Mouse (Mus musculus): ENCODE measurements at regions not wholly inside any gene's neighbourhood (a gene's known extent, or its start where the extent isn't known, plus 50 kb on each side); places are given as distances from the start of the nearest gene placed in this dataset.

GRCm38 (mm10) chr6:67149425-67149824, 88.6 kb upstream of the Serbp1 start:
- DNase-seq = no peak

- no peak for DNase-seq
Measured at GRCm38 (mm10) chr6:67146708-67147107, 91.3 kb upstream of the Serbp1 start.

- no peak for DNase-seq
Measured at GRCm38 (mm10) chr6:67145969-67146368, 92.0 kb upstream of the Serbp1 start.

GRCm38 (mm10) chr6:67144946-67145716, 92.8 kb upstream of the Serbp1 start:
- DNase-seq = no peak

- DNase-seq = peak; percentile 62
Measured at GRCm38 (mm10) chr6:67142179-67142578, 95.8 kb upstream of the Serbp1 start.

- DNase-seq = no peak
Measured at GRCm38 (mm10) chr6:67140645-67141250, 97.2 kb upstream of the Serbp1 start.

- DNase-seq = no peak
Measured at GRCm38 (mm10) chr6:67139012-67139375, 99.0 kb upstream of the Serbp1 start.

GRCm38 (mm10) chr6:67138302-67139011, 99.5 kb upstream of the Serbp1 start:
- no peak for DNase-seq

- no peak for DNase-seq
Measured at GRCm38 (mm10) chr6:67137482-67137881, 100.2 kb upstream of the Gadd45a start.

GRCm38 (mm10) chr6:67134915-67135314, 97.7 kb upstream of the Gadd45a start:
- DNase-seq = no peak

- no peak for DNase-seq
Measured at GRCm38 (mm10) chr6:67130540-67131301, 93.5 kb upstream of the Gadd45a start.

GRCm38 (mm10) chr6:67129626-67130025, 92.4 kb upstream of the Gadd45a start:
- no peak for DNase-seq

- no peak for DNase-seq
Measured at GRCm38 (mm10) chr6:67128503-67129463, 91.5 kb upstream of the Gadd45a start.

- DNase-seq = no peak
Measured at GRCm38 (mm10) chr6:67127727-67128126, 90.5 kb upstream of the Gadd45a start.

GRCm38 (mm10) chr6:67125715-67126312, 88.6 kb upstream of the Gadd45a start:
- no peak for DNase-seq

GRCm38 (mm10) chr6:67124089-67124488, 86.8 kb upstream of the Gadd45a start:
- DNase-seq = no peak

- DNase-seq = no peak
Measured at GRCm38 (mm10) chr6:67123071-67123470, 85.8 kb upstream of the Gadd45a start.

- DNase-seq = no peak
Measured at GRCm38 (mm10) chr6:67116306-67116705, 79.0 kb upstream of the Gadd45a start.

- no peak for DNase-seq
Measured at GRCm38 (mm10) chr6:67115505-67116303, 78.4 kb upstream of the Gadd45a start.

- no peak for DNase-seq
Measured at GRCm38 (mm10) chr6:67114753-67115152, 77.5 kb upstream of the Gadd45a start.

All from heart, postnatal 4 days (tissue).